Mouse (Mus musculus): ENCODE measurements around the gene Olfr287.

The Olfr287 gene

DNA sequence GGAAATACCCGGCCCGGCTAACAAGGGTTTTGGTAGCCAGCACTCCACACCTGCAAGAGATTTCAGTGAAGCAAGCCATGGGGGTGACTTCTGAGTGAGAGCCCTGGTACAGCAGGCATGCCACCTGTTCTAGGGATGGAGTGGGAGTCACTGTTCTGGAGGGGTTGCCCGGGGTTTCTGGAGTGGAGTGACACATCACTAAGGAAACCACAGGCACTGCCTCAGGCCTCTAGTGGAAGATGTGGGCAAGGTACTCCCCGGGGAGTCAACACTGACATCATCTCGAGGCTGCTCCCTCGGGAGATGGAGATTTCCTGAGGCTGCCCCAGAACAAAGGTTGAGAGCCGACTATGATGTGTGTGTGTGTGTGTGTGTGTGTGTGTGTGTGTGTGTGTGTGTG lies 50.5 kb downstream of the Olfr287 start:
- in situ Hi-C loops (cut with MboI; ENCODE audit: low sequenced_read_pairs): no loop called here

DNA sequence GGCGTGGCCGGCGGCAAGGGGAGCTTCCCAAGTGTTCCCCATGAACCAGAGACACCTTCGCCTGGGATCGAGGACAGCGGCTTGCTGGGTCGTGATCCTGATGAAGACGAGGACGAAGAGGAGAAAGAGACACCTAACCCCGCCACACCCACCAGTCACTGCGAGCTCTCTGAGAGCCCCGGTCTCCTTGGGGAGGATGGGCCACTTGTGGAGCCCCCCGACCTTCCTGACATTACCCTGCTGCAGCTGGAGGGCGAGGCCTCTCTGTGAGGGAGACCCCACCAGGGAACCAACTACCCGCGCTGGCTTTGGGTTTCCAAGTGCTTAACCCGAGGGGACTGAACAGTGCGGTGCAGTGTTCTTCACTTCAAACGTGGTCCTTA lies 52.2 kb downstream of the Olfr287 start:
- in situ Hi-C loops (cut with MboI; ENCODE audit: low sequenced_read_pairs): no loop called here

DNA sequence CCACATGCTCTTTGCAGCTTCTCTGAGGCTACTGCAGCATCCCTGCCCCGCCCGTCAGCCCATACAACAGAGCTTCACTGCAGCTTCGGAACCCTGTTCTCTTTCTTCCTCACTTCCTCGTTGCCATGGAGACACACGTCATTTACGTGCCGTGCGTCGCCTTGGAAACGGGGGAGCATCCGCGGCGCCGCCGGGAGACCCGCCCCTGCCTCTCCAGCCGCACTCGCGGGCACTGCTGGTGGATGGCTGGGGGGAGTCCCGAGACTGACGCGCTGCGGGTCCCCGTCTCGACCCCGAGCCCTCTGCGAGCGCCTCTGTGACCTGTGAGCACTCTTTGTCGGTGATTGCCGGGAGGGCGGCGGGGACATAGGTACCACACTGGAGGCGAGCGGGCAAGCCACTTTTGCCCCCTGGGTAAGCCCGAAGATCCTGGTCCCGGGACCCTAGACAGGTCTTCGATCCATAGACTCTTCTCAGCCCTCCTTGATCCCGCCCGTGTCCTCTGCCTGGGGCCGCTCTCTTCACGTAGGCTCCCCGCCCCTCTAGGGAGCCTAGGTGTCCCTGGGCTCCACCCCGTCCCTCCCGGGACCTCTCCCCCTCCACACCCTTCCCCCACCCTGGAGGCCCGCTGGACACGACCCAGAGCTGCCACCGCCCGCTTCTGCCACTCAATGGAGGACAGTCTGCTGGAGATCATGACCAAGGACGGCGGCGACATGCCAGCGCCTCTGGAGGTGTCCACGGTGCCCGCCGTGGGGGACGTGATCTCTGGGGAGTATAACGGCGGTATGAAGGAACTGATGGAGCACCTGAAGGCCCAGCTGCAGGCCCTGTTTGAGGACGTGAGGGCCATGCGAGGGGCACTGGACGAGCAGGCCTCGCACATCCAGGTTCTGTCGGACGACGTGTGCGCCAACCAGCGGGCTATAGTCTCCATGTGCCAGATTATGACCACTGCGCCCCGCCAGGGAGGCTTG lies 52.9 kb downstream of the Olfr287 start:
- in situ Hi-C loops (cut with MboI; ENCODE audit: low sequenced_read_pairs): no loop called here

GRCm38 (mm10) chr15:98166963-98167644 lies 53.8 kb downstream of the Olfr287 start, which contains the start of gene Ccdc184:
Gene Ccdc184 (plus strand): TSS chr15:98167158.
- in situ Hi-C loops (cut with MboI; ENCODE audit: low sequenced_read_pairs): no loop called here

GRCm38 (mm10) chr15:98165525-98165924 lies 55.3 kb downstream of the Olfr287 start, which contains the start of gene Asb8:
Gene Asb8 (minus strand): TSS chr15:98165625.
- in situ Hi-C loops (cut with MboI; ENCODE audit: low sequenced_read_pairs): no loop called here

DNA sequence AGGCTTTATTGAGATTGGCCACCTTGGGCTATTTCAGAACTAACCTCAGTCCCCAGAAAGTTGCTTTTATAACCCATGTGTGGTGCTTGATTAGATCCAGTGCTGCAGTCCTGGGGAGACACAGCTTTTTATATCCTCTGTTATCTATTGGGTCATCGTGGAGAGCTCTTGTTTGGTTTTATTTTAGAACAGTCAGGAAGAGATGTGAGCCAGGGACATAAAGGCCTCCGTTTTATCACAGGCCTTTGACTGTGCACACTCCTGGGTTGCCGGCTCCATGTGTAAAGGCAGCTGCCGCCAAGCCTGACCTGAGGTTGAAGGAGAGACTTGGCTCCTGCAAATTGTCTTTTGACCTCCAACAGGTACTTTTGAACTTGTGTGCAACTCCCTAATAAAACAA lies 58.3 kb downstream of the Olfr287 start:
- in situ Hi-C loops (cut with MboI; ENCODE audit: low sequenced_read_pairs): no loop called here

GRCm38 (mm10) chr15:98161026-98161805 lies 59.6 kb downstream of the Olfr287 start:
- in situ Hi-C loops (cut with MboI; ENCODE audit: low sequenced_read_pairs): no loop called here

- in situ Hi-C loops (cut with MboI; ENCODE audit: low sequenced_read_pairs): no loop called here
Measured at GRCm38 (mm10) chr15:98157253-98157652, 63.6 kb downstream of the Olfr287 start.

Measured in CH12F3 (cell line).